Mouse (Mus musculus) left cerebral cortex, postnatal 25 days (tissue): ENCODE measurements around the gene Upk3a. TPM values are rescaled to one million over a fixed set of nuclear protein-coding genes. Genes with fewer than 3 reads are reported as not detected.
"Not testable (repeated sequence)": the region's sequence is repeated elsewhere in the genome, so short reads cannot be mapped to it uniquely, and the experiment has no call there.

Source experiments
- DNase-seq, 2 experiments: peaks; one replicate each; pipeline ENCODE4 v3.0.0; 2022; ENCODE audit warnings: low spot score in 2 of 2, mixed read lengths in 1 of 2
- intact Hi-C: fragments of 180-260 bp; cut with DNase I; formaldehyde crosslinking; loops from one replicate; pipeline ENCODE4 v1.15.1; 2025
- total RNA-seq, 2 experiments: library from RNA; stranded (reverse); gene quantifications; 2 replicates each; pipeline ENCODE4 v1.2.3; 2021

Upk3a gene
- total RNA-seq, 2 experiments from 2014 or later = not detected

DNA sequence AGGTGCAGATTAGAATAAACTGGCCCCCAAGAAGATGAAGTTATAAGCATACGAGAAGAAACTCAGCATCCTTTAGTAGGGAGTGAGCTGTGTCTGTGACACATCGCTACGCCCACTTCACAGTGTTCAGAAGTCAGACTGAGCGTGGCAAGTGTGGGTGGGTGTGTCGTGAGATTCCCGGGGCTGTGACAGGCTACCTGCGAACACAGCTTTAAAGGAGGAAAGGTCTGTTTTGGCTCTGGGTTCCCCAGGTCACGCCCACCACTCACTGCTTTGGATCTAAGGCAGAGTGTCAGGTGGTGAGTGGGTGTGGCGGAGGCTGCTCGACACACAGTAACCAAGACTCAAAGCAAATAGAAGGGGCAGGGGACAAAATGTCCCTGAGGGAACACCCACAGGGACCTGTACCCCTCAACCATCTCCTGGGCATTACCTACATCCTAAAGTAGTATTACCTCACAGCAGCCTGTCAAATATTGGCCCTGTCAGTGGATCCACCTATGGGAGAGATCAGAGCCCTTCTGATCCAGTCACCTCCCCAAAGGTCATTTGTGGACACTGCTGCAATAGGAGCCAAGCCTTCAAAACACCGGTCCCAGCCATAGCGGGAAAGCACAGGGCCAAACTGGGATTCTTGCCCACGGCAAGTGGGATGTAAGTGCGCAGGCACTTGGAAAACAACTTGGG lies 19.0 kb upstream of the Upk3a start:
- peak; percentile 74 to 96 for DNase-seq
- intact Hi-C loops = loop anchor here (5.0 kb wide), 3 partner anchors 41 to 241 kb away; no protein-coding TSS in a partner anchor

DNA sequence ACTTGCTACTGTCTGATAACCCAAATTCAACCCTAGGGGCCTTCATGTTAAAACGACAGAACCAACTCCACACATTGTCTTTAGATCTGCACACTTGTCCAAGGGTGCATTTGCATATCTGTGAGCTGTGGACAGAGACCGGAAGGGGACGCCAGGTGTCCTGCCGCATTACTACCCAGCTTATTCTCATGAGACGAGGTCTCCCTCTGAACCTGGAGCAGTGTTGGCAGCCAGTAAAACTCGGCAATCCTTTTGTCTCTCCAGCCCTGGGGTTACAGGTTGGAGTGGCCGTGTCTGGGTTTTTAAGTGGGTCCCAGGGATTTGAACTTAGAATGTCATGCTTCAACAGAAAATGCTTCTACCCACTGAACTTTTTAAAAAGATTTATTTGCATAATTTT lies 17.0 kb upstream of the Upk3a start:
- DNase-seq = no peak
- intact Hi-C loops = loop anchor here (2.0 to 5.0 kb wide), 5 partner anchors 37 to 243 kb away; no protein-coding TSS in a partner anchor

DNA sequence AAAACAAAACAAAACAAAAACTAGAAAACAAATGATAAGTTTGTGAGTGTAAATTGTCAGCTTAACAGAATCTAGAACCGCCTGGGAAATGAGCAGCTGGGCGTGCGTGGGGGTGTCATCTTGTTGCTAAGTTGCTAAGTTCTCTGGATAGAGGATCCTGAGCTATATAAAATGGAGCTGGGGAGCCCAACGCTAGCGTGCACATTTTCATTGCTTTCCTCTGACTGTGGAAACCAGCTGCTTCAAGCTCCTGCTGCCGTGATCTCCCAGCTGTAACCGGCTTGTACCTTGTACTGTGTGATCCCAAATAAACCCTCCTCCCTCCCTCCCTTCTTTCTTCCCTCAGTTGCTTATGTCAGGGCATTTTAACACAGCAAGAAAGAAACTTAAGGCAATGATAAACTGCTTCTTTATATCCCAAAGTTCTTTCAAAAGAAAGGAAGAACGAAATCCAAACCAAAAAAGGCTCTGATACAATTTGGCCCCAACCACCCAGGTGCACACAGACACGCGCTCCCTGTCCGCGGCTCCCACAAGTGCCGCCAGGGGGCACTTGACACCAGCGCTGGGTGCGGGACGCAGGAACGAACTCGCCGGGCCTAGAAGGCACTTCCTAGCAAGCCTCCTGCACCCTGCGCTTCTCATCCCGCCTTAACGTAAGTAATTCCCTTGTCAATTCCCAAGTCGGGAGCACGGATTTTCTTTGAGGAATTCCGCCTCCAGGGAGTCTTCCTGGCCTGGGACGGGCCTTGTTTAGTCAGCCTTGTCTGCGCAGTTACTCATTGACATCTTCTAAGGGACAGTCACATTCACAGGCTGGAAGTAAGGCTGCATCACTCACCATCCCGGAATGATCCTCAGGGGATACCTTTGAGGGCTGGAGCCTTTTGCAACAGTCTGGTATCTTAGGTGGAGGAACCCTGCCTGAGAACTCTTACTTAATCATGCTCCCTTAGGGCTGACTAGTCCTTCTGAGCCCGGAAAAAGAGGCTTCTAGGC lies 15.7 kb upstream of the Upk3a start:
- intact Hi-C loops = loop anchor here (1.0 to 2.0 kb wide), 4 partner anchors 15 to 70 kb away; no protein-coding TSS in a partner anchor
- peak; percentile 79 to 93 for DNase-seq

DNA sequence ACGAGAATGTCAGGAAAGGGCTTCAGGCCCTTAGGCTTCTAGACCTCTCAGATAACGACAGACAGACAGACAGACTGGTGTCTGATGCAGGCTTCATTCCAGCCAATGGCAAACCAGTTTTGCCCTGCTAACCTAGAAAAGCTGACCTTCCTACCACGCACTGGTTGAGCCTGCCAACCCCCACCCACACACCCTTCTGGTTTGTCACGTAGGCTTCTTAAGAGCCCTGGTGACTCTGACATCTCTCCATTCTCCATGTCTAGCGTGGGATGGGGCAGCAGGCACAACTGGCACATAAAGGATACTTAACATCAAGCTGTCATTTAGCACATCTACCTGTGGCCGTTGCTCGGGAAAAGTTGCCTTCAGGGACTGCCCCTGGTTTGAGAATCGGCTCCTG lies 7.3 kb upstream of the Upk3a start:
- intact Hi-C loops = no loop called here
- no peak for DNase-seq

DNA sequence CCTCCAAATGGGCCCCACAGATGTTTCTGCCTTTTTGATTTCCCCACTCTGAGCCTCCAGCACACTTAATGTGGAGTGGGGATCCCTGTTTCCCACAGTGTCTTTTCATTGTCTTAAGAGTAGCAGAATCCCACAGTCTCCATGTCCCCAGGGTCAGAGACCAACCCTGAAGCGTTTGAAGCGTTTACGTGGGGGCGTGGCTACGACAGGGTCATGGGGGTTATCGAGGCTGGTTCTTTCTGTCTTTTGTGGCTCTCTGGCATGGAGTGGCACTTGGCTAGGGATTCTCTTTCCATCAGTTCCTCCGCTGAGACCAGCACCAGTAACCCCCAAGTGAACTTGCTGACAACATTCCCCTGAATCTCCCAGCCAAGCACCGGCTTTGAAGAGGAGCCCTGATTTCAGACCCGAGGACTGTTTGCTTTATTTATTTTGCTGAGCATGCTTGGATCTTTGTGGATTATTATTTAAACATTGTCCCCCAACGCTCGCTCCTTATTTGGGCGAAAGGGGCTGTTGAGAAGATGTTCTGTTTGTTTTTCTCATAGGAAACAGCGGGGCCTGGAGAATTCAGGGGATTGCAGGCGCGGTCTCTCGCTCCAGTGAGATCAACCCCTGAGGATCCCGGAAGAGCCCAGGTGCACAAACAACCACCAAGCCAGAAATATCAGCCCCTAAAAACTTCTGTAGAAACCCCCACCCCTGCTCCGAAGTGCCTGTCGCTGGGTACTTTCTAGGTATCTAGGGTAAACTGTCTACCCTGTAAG lies 4.9 kb upstream of the Upk3a start:
- intact Hi-C loops = no loop called here
- DNase-seq = no peak

DNA sequence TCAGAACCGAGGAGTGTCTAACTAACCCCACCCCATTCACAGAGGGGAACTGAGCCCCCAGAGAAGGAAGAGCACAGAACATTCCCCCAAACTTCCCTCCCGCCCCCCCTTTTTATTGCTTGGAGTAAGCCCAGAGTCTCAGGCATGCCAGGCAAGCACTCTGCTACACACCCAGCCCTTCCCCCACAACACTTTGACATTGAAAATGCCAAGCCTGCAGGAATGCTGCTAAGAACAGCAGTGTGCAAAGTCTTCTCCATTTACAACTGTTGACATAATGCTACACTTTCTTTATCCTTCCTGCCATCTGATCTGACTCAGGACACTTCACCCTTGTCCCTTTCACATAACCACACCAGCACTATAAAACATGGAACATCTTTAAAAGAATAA lies 4.3 kb upstream of the Upk3a start:
- no peak for DNase-seq
- intact Hi-C loops = no loop called here

DNA sequence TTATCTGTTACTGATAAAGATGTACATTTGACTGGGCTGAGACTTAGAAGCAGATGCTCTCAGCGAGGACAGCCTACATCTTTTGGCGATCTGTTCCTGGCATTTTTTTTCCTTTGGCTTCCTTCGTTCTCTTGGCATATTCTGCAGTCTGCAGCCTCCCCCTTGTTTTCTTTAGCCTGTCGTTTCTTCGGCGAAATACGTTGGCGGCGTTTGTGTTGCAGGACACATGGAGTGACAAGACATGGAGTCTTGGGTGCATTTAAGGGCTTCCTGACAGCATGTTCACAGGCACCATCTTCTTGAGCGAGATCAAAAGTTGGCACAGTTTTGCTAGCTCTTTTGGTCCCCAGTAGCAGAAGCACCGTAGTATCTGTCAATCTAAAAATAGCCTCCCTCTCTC lies 1.2 kb upstream of the Upk3a start:
- intact Hi-C loops = loop anchor here (1.0 kb wide), 1 partner anchor 14 kb away; no protein-coding TSS in a partner anchor

DNA sequence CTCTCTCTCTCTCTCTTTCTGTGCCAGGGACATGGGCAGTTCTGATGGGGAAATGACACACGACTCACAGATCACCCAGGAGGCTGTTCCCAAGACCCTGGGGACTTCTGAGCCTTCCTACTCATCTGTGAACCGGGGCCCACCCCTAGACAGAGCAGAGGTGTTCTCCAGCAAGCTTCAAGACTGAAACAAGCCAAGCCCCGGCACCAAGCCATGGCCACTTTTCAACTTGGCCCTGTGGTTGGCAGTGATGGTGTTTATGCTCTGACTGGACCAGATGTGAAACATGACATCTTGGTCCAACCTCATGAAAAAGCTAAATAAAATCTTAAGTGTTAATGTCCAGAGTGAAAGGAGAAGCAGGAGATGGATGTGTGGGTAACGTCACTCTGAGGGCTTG lies 5.3 kb downstream of the Upk3a start:
- no peak for DNase-seq
- intact Hi-C loops = no loop called here

More for the DNA sequence above, 1.2 kb upstream of the Upk3a start:
- peak; percentile 60 to 91 for DNase-seq

DNA sequence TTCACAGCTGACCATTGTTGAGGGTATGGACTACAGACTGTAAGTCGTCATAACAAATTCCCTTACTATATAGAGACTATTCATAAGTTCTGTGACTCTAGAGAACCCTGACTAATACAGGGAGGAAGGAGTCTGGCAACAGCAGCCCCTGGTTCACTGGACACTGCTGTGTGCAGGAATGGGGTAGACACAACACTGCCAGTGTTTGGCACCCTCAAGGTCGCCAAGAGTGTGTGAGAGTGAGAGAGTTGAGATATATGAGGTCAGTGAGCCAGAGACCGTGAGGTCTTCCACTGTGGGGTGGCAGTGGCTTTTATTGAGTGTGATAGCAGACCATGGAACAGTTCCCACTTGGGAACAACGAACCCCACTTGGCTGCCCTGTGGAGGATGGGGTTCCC lies 9.3 kb downstream of the Upk3a start:
- intact Hi-C loops = no loop called here
- DNase-seq = no peak

DNA sequence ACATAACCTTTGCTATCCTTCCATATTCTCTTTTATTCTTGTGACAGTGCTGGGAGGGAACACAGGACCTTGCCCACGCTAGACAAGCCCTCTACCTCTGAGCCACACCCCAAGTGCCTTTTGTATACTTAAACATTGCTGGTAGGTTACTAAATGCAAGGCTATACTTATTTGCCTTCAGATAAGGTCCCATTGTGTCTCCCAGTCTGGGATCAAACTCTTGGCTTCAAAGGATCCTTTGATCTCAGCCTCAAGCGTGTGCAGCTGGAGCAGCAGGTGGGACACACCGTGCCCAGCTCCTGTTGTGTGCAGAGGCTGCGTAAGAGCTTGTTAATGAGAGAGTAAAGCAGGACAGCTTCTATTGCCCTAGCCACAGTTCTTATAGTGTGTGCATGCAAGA lies 10.8 kb downstream of the Upk3a start:
- no peak for DNase-seq
- intact Hi-C loops = no loop called here

DNA sequence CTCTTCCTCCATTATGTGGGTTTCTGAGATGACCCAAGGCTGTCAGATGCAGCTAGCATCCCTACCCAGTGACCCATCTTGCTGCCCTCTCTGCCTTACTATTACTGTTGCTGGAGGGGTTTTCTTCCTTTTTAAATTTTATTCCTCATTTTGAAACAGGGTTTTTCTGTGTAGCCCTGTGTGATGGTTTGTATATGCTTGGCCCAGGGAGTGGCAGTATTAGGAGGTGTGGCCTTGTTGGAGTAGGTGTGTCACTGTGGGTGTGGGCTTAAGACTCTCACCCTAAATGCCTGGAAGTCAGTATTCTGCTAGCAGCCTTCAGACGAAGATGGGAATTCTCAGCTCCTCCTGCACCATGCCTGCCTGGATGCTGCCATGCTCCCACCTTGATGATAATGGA lies 11.7 kb downstream of the Upk3a start, which contains the start of gene Fam118a:
Gene Fam118a (plus strand): TSS at position 301 of the 400 bp plus-strand sequence.
- intact Hi-C loops, DNase-seq: not testable (repeated sequence)

DNA sequence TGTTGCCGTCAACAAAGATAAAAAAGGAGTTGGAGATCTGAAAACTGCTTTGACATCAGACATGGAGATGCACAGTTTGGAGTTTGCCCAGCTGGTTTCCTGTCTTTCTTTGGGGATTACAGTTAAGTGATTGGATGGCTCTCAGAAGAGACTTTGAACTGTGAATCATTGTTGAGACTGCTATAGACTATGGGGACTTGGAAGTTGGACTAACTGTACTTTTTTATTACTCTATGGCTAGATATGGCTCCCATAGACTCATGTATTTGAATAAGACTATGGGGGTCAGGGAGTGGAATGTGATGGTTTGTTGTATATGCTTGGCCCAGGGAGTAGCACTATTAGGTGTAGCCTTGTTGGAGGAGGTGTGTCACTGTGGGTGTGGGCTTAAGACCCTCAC lies 13.7 kb downstream of the Upk3a start:
- DNase-seq, intact Hi-C loops: not testable (repeated sequence)

DNA sequence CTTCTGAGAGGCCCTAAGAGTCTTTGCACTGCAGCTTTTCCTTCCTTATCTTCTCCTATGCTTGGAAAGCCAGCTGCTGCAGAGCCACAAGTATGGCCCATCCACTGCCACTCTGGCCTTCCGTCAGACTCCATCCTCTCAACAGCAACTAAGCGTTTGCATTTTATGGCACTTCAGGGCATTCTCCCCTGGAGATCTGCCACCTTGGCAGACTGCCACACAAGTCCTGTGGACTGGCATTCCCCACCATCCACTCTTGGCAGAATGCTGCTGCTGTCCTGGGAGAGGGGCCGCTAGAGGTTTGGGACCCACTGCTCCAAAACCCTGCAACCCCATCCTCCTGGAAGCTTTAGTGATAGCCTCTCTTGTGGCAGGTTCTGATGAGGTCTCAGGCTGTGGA lies 14.9 kb downstream of the Upk3a start:
- intact Hi-C loops = no loop called here
- DNase-seq = no peak

DNA sequence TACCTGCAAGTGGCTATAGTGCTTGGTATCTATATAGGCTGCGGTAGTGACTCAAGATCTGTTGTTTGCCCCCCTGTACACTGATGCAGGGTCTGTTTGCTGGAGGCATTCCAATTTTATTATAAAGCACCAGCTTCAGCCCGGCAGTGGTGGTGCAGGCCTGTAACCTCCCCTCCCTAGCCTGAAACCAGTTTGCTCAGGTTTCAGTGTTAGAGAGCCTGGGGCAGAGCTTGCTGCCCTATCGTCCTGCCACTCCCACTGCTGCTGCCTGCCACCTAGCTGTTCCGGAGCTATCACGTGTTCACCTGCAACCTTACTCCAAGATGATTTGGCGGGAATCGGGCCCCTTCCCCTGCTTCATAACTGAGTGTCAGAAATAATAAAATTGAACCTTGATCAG lies 17.0 kb downstream of the Upk3a start:
- intact Hi-C loops, DNase-seq: not testable (repeated sequence)

DNA sequence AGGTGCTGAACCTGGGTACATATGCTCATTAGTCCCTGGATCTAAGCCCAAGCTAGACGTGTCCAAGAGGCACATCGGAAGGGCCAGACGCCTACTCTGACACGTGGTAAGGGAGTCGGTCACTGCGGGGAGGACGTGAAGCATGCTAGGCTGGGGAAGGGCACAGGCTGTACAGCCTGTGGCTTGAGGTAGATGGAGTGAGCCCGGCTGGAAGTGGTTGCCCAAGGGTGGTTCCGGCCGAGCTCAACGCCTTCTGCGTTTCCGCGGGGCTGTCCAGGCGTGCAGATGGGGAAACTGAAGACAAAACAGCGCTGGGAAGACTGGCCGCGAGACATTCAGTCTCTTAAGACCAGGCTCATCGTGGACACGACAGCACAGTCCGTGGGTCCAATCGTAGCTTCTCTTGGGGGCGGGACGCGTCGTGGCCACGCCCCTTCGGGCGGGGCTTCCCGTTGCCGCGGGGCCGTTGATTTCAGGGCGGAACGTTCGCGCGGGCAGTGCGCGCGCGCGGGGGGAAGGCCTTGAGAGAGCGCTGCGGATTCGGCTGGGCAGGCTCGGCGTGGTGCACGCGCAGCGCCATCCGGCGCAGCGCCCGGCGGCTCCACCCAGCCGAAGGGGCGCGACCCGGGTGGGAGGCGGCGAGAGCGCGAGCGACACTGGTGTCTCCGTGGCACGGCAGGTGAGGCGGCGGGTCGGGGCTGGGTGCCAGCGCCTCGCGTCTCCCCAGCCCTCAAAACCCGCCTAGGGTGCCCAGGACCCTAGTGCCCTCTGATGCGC lies 19.8 kb downstream of the Upk3a start:
- intact Hi-C loops = loop anchor here (2.0 kb wide), 1 partner anchor 36 kb away; no protein-coding TSS in a partner anchor
- peak; percentile 98 for DNase-seq

DNA sequence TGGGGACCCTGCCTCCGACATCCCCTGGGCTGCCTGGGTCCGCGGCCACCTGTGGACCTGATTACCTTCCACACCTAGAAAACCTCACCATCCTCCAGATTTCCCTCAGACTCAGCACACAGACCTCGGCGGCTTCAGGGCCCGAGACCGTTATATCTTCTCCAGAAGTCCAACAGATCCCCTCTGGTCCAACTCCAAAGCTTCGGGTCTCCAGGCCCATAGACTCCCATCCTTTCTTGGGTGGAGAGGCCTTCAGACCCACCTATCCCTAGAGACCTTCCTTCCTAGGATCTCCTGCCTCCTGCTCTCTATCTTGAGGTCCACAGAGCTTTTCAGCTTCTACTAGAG lies 20.4 kb downstream of the Upk3a start:
- intact Hi-C loops = loop anchor here (2.0 kb wide), 1 partner anchor 37 kb away; no protein-coding TSS in a partner anchor
- DNase-seq = no peak

DNA sequence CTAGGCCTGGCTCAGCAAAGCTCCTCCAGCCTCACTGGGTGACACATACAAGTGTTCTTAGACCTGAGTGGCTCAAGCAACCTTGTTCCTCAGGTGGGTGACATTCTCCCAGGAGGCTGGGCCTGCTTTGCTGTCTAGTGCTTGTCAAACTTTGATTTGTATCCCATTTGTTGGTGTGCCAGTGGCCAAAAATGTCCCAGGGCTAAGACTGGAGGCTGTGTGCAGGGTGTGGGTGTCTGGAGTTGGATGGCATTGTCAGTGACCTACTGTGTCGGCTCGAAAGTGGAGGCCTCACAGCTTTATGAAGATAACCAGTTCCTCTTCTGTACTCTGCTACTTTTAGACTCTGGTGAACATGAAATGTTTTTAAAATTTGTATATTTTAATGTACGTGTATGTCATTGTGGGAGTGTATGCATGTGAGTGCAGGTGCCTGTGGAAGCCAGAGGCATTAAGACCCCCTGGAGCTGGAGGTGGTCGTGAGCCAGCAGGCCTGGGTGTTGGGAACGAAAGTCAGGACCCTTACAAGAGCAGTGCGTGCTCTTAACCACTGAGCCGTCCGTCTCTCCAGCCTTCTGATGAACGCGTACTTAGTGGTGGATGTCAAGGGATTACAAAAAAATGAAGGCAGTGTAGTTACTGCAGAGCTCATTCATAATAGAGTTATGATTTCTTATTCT lies 24.7 kb downstream of the Upk3a start:
- intact Hi-C loops = loop anchor here (1.0 kb wide), 1 partner anchor 40 kb away; no protein-coding TSS in a partner anchor
- DNase-seq = no peak

DNA sequence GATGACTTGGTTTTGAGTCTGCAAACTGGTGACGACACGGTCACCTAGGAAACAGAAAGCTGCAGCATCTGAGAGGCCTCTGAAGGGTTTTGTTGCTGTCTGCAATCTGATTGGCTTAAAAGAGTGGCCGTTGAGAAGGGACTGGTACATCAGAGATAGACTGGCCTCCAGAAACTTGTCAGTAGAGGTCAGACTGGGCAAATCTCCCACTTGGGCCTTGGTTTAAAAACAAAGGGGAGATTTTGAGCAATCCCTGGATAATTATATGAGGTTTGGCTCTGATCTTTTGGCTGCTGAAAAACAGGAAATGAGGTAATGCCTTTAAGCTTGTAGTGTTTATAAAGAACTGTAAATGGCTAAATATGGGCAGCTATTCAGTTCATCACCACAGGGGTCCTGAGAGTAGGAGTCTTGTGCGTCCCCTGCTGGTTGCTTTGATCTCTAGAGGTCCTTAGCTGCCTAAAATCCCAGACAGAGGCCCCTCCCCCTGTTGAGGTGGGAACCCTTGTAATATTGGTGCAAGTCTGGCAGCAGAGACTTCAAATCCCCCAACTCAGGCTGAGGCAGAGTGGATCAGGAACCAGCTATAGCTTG lies 25.5 kb downstream of the Upk3a start:
- intact Hi-C loops = loop anchor here (1.0 kb wide), 1 partner anchor 41 kb away; no protein-coding TSS in a partner anchor
- peak; percentile 83 to 93 for DNase-seq
